Mouse (Mus musculus): ENCODE data around the gene Sf1. TPM values are rescaled to one million over a fixed set of nuclear protein-coding genes. Genes with fewer than 3 reads are reported as not detected.

Gene Sf1
- polyA plus RNA-seq, 1 experiment from 2014 or later, result 51.9 TPM

DNA sequence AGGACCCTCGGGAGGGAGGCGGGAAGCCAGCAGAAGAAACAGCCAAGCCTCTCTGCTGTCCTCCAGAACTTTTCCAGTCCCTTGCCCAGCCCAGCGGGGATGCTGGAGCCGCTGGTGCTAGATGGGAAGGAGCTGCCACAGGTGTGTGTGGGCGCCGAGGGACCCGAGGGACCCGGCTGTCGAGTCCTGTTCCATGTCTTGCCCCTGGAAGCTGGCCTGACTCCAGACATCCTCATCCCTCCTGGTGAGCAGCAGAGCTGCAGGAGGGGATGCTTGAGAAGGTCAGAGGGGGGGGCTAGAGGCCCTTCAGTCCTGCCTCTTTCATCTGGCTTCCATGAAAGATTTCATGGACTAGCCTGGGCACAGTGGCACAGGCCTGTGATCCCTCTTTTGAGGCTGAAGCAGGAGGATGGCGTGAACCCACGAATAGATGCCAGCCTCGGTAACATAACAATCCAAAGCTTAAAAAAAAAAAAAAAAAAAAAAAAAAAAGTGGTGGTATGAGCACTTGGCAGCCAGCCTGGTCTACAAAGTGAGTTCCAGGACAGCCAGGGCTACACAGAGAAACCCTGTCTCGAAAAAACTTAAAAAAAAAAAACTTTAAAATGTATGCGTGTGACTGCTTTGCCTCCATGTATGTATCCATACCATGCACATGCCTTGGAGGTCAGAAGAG lies 11.9 kb upstream of the Sf1 start:
- no peak overlapping the region for H3K4me3 ChIP-seq (ENCODE audit: low read depth, low read length)
- H3K27ac ChIP-seq (ENCODE audit: low read depth, low read length), result no peak overlapping the region
- whole genome bisulfite sequencing, result 69% methylated on average over 14 of the region's 14 CpGs
- H3K4me2 ChIP-seq (replicated peaks; ENCODE audit: low read depth), result no peak overlapping the region
- no peak for TF ChIP-seq CTCF (IDR thresholded peaks at IDR 0.05; ENCODE audit: low read depth)
- no peaks in the 10 kb centered on the region for H3K4me1 ChIP-seq (replicated peaks; ENCODE audit: control insufficient read depth, insufficient read depth, low read length)
- no peak for ATAC-seq
- peaks cover 21% of the 10 kb centered on the region; the same call in 1 of the 2 replicates for H3K36me3 ChIP-seq (ENCODE audit: control insufficient read depth, insufficient read depth)
- H3K27me3 ChIP-seq (replicated peaks; ENCODE audit: control insufficient read depth, insufficient read depth, low read length), result no peaks in the 10 kb centered on the region
- no peaks in the 10 kb centered on the region for H3K9me3 ChIP-seq (ENCODE audit: control insufficient read depth)
- no peak overlapping the region for H3K9ac ChIP-seq (ENCODE audit: low read depth, low read length)

DNA sequence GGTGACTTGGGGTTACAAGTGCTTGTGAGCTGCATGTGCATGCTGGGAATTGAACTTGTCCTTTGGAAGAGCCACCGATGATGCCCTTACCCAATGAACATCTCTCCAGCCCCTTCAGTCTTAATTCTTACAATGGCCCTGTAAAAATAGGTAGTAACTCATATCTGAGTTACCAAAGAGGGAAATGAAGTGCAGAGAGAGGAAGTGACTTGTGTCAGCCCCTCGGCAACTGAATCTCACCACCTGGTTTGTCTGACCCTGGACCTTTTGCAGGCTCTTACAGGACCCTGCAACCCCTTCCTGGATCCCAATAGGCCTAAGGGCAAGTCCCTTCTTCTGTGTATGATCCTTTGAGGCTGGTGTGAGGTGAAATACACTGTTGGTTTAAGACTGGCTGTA lies 11.4 kb upstream of the Sf1 start:
- no peak for TF ChIP-seq CTCF (IDR thresholded peaks at IDR 0.05; ENCODE audit: low read depth)
- Histone ChIP-seq H3K27me3 (replicated peaks; ENCODE audit: control insufficient read depth, insufficient read depth, low read length) (no peaks in the 10 kb centered on the region), H3K9me3 (ENCODE audit: control insufficient read depth) (no peaks in the 10 kb centered on the region), H3K4me3 (ENCODE audit: low read depth, low read length) (no peak overlapping the region), H3K9ac (ENCODE audit: low read depth, low read length) (no peak overlapping the region), H3K4me1 (replicated peaks; ENCODE audit: control insufficient read depth, insufficient read depth, low read length) (no peaks in the 10 kb centered on the region), H3K4me2 (replicated peaks; ENCODE audit: low read depth) (no peak overlapping the region), H3K36me3 (ENCODE audit: control insufficient read depth, insufficient read depth) (peaks cover 19% of the 10 kb centered on the region; the same call in 1 of the 2 replicates), H3K27ac (ENCODE audit: low read depth, low read length) (no peak overlapping the region)
- ATAC-seq, result no peak
- WGBS, result 70% methylated on average over 2 of the region's 2 CpGs

DNA sequence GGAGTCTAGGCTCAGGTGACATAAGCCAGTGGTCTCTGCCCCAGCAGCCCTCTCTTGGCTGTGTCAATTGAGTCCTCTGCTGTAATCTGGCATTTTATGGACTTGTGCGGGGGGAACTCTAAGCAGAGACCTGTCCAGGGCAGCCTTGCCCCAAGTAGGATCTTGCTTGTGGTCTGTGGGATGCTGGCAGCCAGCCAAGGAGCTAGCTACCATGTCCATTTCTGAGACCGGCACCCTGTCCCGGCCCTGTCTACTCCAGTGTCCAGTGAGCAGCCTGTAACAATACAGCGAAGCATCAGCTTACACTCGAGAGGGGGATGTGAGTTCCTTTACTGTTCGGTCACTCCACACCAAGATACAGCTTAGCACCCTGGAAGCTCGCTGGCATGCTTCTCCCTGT lies 9.5 kb upstream of the Sf1 start:
- no peak for ATAC-seq
- no peak for TF ChIP-seq CTCF (IDR thresholded peaks at IDR 0.05; ENCODE audit: low read depth)
- Histone ChIP-seq H3K27ac (ENCODE audit: low read depth, low read length) (no peak overlapping the region), H3K36me3 (ENCODE audit: control insufficient read depth, insufficient read depth) (peaks cover 13% of the 10 kb centered on the region; the same call in 1 of the 2 replicates), H3K9me3 (ENCODE audit: control insufficient read depth) (no peaks in the 10 kb centered on the region), H3K9ac (ENCODE audit: low read depth, low read length) (no peak overlapping the region), H3K4me3 (ENCODE audit: low read depth, low read length) (no peak overlapping the region), H3K4me2 (replicated peaks; ENCODE audit: low read depth) (no peak overlapping the region), H3K4me1 (replicated peaks; ENCODE audit: control insufficient read depth, insufficient read depth, low read length) (no peaks in the 10 kb centered on the region), H3K27me3 (replicated peaks; ENCODE audit: control insufficient read depth, insufficient read depth, low read length) (no peaks in the 10 kb centered on the region)
- 89% methylated on average over 7 of the region's 7 CpGs for WGBS

DNA sequence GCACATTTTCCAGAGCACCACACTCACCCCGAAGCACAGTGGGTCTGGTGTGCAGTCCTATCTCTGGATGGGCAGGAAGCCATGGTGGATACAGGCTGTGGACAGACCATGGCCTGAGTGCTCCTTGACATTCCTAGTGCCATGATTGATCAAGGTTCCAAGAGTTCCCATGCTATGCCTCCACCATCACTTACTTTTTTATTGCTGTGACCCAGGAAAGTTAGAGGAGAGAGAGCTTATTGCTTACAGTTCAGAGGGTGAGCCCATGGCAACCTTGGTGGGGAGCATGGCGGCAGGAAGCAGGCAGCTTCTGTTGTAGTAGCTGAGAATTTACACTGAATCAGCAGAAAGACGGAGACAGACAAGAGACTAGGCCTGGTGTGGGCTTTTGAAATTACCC lies 2.2 kb upstream of the Sf1 start:
- 92% methylated on average over 3 of the region's 3 CpGs for WGBS
- ATAC-seq, result no peak
- H3K9ac ChIP-seq (ENCODE audit: low read depth, low read length), result no peak overlapping the region
- no peak overlapping the region for H3K27ac ChIP-seq (ENCODE audit: low read depth, low read length)
- H3K36me3 ChIP-seq (ENCODE audit: control insufficient read depth, insufficient read depth), result peaks cover 7% of the 10 kb centered on the region
- no peak overlapping the region for H3K4me3 ChIP-seq (ENCODE audit: low read depth, low read length)
- H3K27me3 ChIP-seq (replicated peaks; ENCODE audit: control insufficient read depth, insufficient read depth, low read length), result no peaks in the 10 kb centered on the region
- H3K9me3 ChIP-seq (ENCODE audit: control insufficient read depth), result no peaks in the 10 kb centered on the region
- no peak overlapping the region for H3K4me2 ChIP-seq (replicated peaks; ENCODE audit: low read depth)
- no peak for TF ChIP-seq CTCF (IDR thresholded peaks at IDR 0.05; ENCODE audit: low read depth)
- peaks cover 3% of the 10 kb centered on the region; the same call in 1 of the 2 replicates for H3K4me1 ChIP-seq (replicated peaks; ENCODE audit: control insufficient read depth, insufficient read depth, low read length)

DNA sequence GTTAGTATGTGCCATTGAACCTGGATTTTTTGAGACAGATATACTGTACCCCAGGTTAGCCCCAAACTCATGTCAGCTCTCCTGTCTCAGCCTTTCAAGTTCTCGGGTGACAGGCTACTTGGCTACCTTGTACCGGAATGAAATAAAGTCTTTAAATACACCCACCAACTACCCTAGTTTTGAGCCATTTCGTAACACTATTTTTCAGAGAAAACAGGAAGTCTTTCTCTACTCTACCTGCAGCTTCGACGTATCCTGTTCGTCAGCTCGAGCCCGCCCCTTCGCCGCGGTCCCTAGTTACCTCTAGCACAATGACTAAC lies 439 bp upstream of the Sf1 start:
- Histone ChIP-seq H3K27me3 (replicated peaks; ENCODE audit: control insufficient read depth, insufficient read depth, low read length) (no peaks in the 10 kb centered on the region), H3K4me3 (ENCODE audit: low read depth, low read length) (peak overlapping the region; percentile 88), H3K4me2 (replicated peaks; ENCODE audit: low read depth) (peak overlapping the region; percentile 55), H3K27ac (ENCODE audit: low read depth, low read length) (peak overlapping the region; percentile 99), H3K9ac (ENCODE audit: low read depth, low read length) (no peak overlapping the region), H3K4me1 (replicated peaks; ENCODE audit: control insufficient read depth, insufficient read depth, low read length) (peaks cover 3% of the 10 kb centered on the region; the same call in 1 of the 2 replicates), H3K36me3 (ENCODE audit: control insufficient read depth, insufficient read depth) (peaks cover 22% of the 10 kb centered on the region), H3K9me3 (ENCODE audit: control insufficient read depth) (no peaks in the 10 kb centered on the region)
- under 1% methylated on average over 11 of the region's 11 CpGs for WGBS
- no peak; the same call in 1 of the 2 replicates for ATAC-seq
- TF ChIP-seq CTCF (IDR thresholded peaks at IDR 0.05; ENCODE audit: low read depth), result no peak

DNA sequence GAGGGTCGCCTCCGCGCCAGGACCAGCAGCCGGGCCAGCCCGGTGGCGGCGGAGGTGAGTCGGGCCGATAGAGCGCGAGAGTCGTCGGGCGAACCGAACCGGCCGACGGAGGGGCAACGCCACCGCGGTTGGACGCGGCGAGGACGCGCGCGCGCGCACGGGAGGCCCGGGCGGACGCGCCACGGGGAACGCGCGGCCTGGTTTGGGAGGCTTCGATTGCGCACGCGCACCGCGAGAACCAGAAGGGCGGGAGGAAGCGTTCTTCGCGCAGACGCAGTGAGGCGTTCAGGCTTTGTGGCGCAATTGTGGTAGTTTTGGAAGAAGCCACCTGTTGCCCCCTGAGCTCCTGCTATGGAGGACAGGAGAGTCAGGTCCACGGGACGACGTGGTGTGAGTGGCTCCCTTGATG lies 831 bp downstream of the Sf1 start:
- peaks cover 3% of the 10 kb centered on the region; the same call in 1 of the 2 replicates for H3K4me1 ChIP-seq (replicated peaks; ENCODE audit: control insufficient read depth, insufficient read depth, low read length)
- peaks cover 33% of the 10 kb centered on the region for H3K36me3 ChIP-seq (ENCODE audit: control insufficient read depth, insufficient read depth)
- H3K27me3 ChIP-seq (replicated peaks; ENCODE audit: control insufficient read depth, insufficient read depth, low read length), result no peaks in the 10 kb centered on the region
- 0 out of 2 replicates have a peak, but pooled peaks have one; percentile 3 for ATAC-seq
- peak overlapping the region; percentile 88 for H3K4me3 ChIP-seq (ENCODE audit: low read depth, low read length)
- H3K9ac ChIP-seq (ENCODE audit: low read depth, low read length), result peak overlapping the region; percentile 96
- H3K27ac ChIP-seq (ENCODE audit: low read depth, low read length), result peak overlapping the region; percentile 99
- no peak; the same call in 1 of the 2 replicates for TF ChIP-seq CTCF (IDR thresholded peaks at IDR 0.05; ENCODE audit: low read depth)
- H3K4me2 ChIP-seq (replicated peaks; ENCODE audit: low read depth), result peak overlapping the region; percentile 74
- under 1% methylated on average over 47 of the region's 55 CpGs for WGBS
- no peaks in the 10 kb centered on the region for H3K9me3 ChIP-seq (ENCODE audit: control insufficient read depth)

Data from intestine, postnatal 0 days (tissue).